In genomic region chr4:136124581-136124980, GRCm38 (mm10) we compare ENCODE assay signal across 21 mouse cellular contexts. TPM values are rescaled to one million over a fixed set of nuclear protein-coding genes. Genes with fewer than 3 reads are reported as not detected.
A peak's percentile ranks its signal among the peaks of the same experiment; 100 is the strongest.
DNase-seq lines count a peak whose midpoint lies in the region; ATAC-seq and TF ChIP-seq lines count a peak whose summit lies in the region.
"Had no signal": no experiment of that assay in that cellular context is flagged by ENCODE, and none has a peak within 500 bp of the region (broad histone marks: within the 10 kb centered on the region; RNA-seq: fewer than 3 reads in every experiment).

No protein-coding gene starts in this region.

- H3K27ac ChIP-seq in olfactory bulb, adult 2 months (ENCODE audit: insufficient read depth, low read depth, low read length): peak overlapping the region; percentile 38; the same call in 1 of the 2 replicates
- H3K27ac ChIP-seq: embryonic facial prominence, embryonic 12.5 days; hindbrain, embryonic 12.5 days had no signal

- peaks cover 9% of the 10 kb centered on the region for H3K4me1 ChIP-seq in G1E (ENCODE audit: insufficient read depth, low read depth, low read length)
- peaks cover 11% of the 10 kb centered on the region for H3K4me1 ChIP-seq in olfactory bulb, adult 2 months (ENCODE audit: control insufficient read depth, insufficient read depth, low read length)

- 99% methylated on average over 4 of the region's 4 CpGs for WGBS in olfactory bulb, adult 2 months

- peak; percentile 90 for DNase-seq in heart, adult 11 months
- no peak for DNase-seq in heart, adult 18-20 months
- peak; percentile 47 for DNase-seq in 416B (ENCODE audit: low read depth)
- no peak for DNase-seq in G1E (ENCODE audit: low spot score)
- DNase-seq in urinary bladder, adult 2 months (ENCODE audit: low spot score): no peak
- DNase-seq: adrenal gland, postnatal 25 days; cerebellum, adult 2 months; cerebellum, postnatal 14 days; embryo, embryonic 11 days; gastrocnemius, adult 2 months; gastrocnemius, postnatal 36 days; heart, adult 2 months; heart, postnatal 36 days; kidney, adult 11 months had no signal

- no peaks in the 10 kb centered on the region for H3K36me3 ChIP-seq in G1E (replicated peaks)
- H3K36me3 ChIP-seq: embryonic facial prominence, embryonic 12.5 days; heart, embryonic 13.5 days; hindbrain, embryonic 12.5 days had no signal

- TF ChIP-seq POLR2A in olfactory bulb, adult 2 months (IDR thresholded peaks at IDR 0.05; ENCODE audit: insufficient read depth, low read depth, low read length): no peak

- TF ChIP-seq CTCF in G1E (IDR thresholded peaks at IDR 0.05; ENCODE audit: low read depth, low read length): no peak
- TF ChIP-seq CTCF in olfactory bulb, adult 2 months (IDR thresholded peaks at IDR 0.05; ENCODE audit: insufficient read depth, low read depth, low read length): no peak

- ATAC-seq in G1E (ENCODE audit: extremely low read depth, insufficient number of reproducible peaks, low FRiP score, poor library complexity, severe bottlenecking): no peak
- ATAC-seq: forebrain, embryonic 14.5 days; hindbrain, embryonic 16.5 days had no signal

- 0 out of 2 replicates have a peak overlapping the region, but pooled peaks have one; percentile 13 for H3K4me3 ChIP-seq in G1E (ENCODE audit: low read depth, low read length)
- no peak overlapping the region for H3K4me3 ChIP-seq in olfactory bulb, adult 2 months (ENCODE audit: insufficient read depth, low read depth, low read length)
- H3K4me3 ChIP-seq: embryonic facial prominence, embryonic 12.5 days; gastrocnemius, adult 2 months; heart, adult 2 months; heart, embryonic 13.5 days; hindbrain, embryonic 12.5 days had no signal

- H3K27me3 ChIP-seq in G1E (ENCODE audit: insufficient read depth, low read length): peaks cover 19% of the 10 kb centered on the region
- H3K27me3 ChIP-seq: embryonic facial prominence, embryonic 12.5 days; hindbrain, embryonic 12.5 days had no signal

- H3K9me3 ChIP-seq in G1E (replicated peaks): peaks cover 5% of the 10 kb centered on the region
- H3K9me3 ChIP-seq: embryonic facial prominence, embryonic 12.5 days; heart, embryonic 13.5 days; hindbrain, embryonic 12.5 days had no signal

RNA-seq across cellular contexts. Expression of gene Id3, which starts 18.7 kb away (rescaled TPM):
- 10 to 100 TPM; 58.3 to 64.3 TPM for total RNA-seq in heart, adult 18-20 months (2021)
- total RNA-seq in G1E (2014; fragmentation: Nextera tagmentation) (not detected in 2 replicates), G1E (2017) (0.22 TPM in 1 of 2 replicates, not detected in the other)
- not detected in 2 replicates for polyA plus RNA-seq in G1E (2012)
- polyA plus RNA-seq in olfactory bulb, adult 2 months (2012; ENCODE audit: insufficient read depth, insufficient read length, low replicate concordance, missing spikeins): not detected in 2 replicates
- polyA plus RNA-seq in urinary bladder, adult 2 months (2012; rRNA removed): 272 and 386 TPM in 2 replicates
- total RNA-seq: common myeloid progenitor, adult 5-6 weeks had no signal

RNA-seq across cellular contexts. Expression of gene E2f2, which starts 47.6 kb away (rescaled TPM):
- 1 to 10 TPM; 1.3 to 1.4 TPM for total RNA-seq in heart, adult 18-20 months (2021)
- total RNA-seq in G1E (2014; fragmentation: Nextera tagmentation): 29.9 and 70.3 TPM in 2 replicates
- 14.1 and 16.3 TPM in 2 replicates for total RNA-seq in G1E (2017)
- polyA plus RNA-seq in G1E (2012): 45.6 and 45.9 TPM in 2 replicates
- 129 TPM in 1 of 2 replicates, not detected in the other for polyA plus RNA-seq in olfactory bulb, adult 2 months (2012; ENCODE audit: insufficient read depth, insufficient read length, low replicate concordance, missing spikeins)
- polyA plus RNA-seq in urinary bladder, adult 2 months (2012; rRNA removed): 0.50 TPM in 2 replicates

Comparison
In these comparisons a context has a peak if more than half of its experiments do, and no peak if none do; other contexts are left out.
1. DNase-seq: peak in heart, adult 11 months (single experiment) and 416B (single experiment); none in heart, adult 18-20 months (0 of 2), G1E (single experiment) and urinary bladder, adult 2 months (single experiment).
2. RNA of gene Id3, which starts 18.7 kb away (polyA plus RNA-seq): 272 to 386 TPM in urinary bladder, adult 2 months; not detected in G1E and not detected in olfactory bulb, adult 2 months; every median in the first group is over 100 times any median in the second.
3. RNA of gene E2f2, which starts 47.6 kb away (polyA plus RNA-seq): 45.6 to 45.9 TPM in G1E and 129 TPM in olfactory bulb, adult 2 months; 0.50 TPM in urinary bladder, adult 2 months; every median in the first group is over 10 times any median in the second.